Mouse (Mus musculus) heart, postnatal 25 days (tissue): ENCODE data around the gene Kcnn1. TPM values are rescaled to one million over a fixed set of nuclear protein-coding genes. Genes with fewer than 3 reads are reported as not detected.

Source experiments
- DNase-seq: peaks from one replicate; pipeline ENCODE4 v3.0.0; 2022; ENCODE audit warnings: low spot score
- intact Hi-C: fragments of 180-260 bp; cut with DNase I; formaldehyde crosslinking; loops from one replicate; pipeline ENCODE4 v1.15.1; 2025
- total RNA-seq, 2 experiments: library from RNA; stranded (reverse); gene quantifications; 2 replicates each; pipeline ENCODE4 v1.2.3; 2021

Kcnn1 gene
- total RNA-seq, 2 experiments from 2014 or later: 8.1 to 8.6 TPM

DNA sequence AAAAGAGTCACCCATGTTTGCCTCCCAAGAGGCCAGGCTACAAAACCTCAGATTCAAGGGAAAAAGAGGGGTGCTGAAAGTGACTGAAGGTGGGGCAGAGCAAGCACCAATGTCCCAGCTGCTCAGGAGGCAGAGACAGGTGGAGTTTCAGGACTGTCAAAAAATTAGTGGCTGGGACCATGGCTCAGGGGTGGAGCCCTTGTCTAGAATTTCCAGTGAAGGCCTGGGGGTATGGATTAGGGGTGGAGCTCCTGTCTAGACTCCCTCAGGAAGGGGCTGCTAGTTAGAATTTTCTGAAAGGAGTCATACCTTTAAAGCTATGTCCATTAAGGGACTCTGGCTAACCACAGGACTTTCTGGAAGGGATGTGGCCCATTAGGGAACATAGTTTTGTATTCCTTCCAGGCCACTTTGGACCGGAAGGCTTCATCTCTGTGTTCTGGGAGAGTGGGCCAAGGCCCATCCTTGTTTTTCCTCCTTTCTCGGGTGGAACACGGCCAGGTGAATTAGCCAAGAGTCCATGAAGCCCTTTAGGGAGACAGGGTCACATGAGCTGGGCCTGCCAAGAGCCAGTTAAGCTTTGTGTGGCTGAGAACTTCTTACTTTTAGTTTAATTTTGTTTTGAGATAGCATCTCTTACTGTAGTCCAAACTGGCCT, 13.6 kb downstream of the Kcnn1 start:
- DNase-seq: peak; percentile 49
- intact Hi-C loops: no loop called here

DNA sequence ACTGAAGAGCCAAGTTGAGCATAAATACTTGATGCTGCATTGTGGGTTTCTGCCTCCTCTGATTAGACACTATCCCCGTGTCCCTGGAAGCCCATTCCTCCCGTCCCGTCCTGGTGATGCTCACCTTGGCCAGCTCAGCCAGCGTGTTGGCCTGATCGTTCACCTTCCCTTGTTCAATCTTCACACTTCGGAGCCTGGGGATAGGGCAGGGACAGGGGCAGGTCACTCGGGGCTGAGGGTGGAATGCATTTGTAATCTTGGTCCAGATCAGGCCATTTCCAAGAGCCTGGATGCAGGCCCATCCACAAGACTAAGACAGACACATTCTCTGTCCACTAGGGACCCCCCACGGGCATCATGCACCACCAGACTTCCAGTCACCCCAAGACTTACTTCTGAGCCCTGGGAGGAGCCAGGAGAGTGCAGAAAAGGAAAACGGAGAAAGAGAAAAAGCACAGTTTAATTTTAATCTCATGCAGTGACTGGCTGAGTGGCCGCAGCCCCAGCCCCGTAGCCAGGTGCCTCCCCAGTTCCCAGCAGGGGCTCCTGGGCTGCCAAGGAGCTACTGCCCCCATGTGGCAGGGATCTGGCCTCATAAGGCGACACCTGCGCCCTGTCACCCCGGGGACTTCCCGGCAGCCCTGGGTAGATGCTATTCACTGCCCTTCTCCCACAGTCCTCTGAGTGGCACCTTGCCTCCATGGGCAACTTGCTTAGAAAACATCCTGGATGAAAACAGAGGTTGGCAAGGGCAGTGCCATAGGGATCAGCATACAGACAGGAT, 16.5 kb downstream of the Kcnn1 start:
- intact Hi-C loops: no loop called here
- no peak for DNase-seq

DNA sequence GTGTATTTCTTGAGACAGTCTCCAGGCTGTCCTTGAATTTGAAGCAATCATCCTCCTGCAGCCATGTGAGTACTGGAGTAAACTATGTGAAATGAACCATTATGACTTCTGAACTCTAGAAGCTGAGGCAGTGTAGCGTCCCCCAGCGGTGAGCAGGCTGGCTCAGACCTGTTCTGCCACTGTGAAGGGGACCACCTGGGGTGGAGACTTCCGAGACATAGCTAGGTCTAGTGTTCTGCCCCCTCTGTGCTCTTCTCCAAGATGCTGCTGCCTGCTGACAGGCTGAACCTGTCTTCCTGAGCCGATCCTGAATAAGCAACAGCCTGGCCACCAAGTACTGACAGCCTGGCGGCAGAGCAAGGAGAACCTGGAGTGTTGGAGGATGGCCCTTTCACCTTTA, 17.9 kb downstream of the Kcnn1 start:
- no peak for DNase-seq
- intact Hi-C loops: loop anchor here (2.0 kb wide), 1 partner anchor 50 kb away; no protein-coding TSS in a partner anchor

DNA sequence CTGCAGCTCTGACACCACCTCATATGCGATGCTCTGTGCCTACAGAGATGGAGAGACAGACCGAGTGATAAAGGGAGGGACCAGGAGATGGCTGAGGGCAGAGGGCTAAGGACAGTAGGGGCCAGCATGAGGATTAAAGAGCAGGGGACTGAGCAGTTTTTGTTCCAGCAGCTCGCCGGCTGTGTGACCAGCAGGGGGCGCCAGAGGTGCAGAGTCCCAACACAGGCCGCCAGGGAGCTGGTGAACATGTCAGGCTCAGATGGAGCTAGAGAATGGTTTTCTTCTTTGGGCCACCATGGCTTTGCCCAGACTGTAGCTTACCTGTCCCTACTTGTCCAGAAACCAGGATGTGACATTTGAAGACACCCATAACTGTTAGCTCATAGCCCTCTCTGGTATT, 18.5 kb downstream of the Kcnn1 start:
- intact Hi-C loops: loop anchor here (1.0 to 5.0 kb wide), 3 partner anchors 25 to 77 kb away; no protein-coding TSS in a partner anchor
- peak; percentile 66 for DNase-seq

DNA sequence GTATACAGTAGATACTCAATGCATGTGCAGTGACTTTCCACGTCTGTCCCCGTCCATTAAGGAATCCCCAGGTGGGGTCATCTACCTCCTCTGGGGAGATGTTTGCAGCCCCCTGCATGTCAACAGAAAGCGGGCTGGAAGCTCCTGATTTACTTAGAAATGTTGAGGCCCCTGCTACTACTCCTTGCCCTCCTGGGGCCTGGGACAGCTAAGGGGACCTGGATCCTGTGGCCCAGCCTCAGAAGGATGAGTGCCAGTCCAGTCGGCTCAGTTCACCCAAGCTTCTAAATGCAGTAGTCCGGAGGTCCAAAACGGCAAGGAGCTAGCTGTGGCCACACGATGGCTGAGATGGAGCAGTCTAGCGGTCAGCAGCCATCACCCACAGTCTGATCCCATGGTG, 19.1 kb downstream of the Kcnn1 start:
- intact Hi-C loops: loop anchor here (1.0 to 5.0 kb wide), 4 partner anchors 25 to 124 kb away; no protein-coding TSS in a partner anchor
- DNase-seq: no peak

DNA sequence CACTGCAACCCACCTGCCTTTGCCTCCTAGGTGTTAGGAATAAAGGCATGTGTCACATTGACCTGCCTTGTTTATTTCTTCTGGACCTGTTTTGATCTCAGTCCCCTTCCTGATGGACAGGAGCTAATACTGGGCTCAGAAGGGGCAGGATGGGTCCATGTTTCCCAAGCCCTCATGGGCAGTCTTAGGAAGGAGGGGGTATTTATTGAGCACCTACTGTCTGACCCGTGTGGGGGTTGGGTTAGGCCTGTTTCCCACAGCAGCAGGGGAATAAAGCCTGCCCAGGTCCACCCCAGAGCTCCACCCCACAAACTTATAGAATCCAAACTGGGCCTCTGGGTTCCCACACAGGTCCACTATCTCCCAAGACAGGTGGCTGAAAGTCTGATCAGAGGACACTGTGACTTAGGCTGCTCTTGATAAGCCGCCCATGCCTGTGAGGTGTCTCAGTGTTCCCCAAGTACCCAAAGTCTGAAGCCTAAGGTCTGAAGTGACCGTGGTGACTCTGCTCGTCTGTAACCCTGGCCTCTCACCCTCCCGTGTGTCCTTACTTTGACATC, 19.8 kb downstream of the Kcnn1 start:
- no peak for DNase-seq
- intact Hi-C loops: loop anchor here (1.0 to 5.0 kb wide), 2 partner anchors 76 to 123 kb away; no protein-coding TSS in a partner anchor

DNA sequence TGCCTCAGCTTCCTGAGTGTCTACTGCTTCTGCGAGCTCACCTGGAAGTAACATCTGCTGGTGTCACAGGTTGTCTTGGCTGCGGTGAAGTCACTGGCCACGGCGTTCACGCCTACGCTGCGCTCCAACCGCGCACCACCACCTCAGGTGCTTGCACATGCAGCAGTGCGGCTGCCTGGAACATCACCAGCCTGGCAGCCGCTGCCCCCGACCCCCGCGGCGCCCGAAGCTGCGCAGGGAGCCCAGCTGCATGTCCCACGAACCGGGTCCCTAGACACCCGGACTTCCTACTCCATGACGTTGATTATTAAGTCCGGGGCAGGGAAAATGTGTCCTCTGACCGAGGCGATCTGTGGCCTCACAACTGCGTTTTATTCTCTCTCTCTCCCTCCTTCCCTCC, 20.6 kb downstream of the Kcnn1 start:
- intact Hi-C loops: loop anchor here (5.0 kb wide), 1 partner anchor 75 kb away; no protein-coding TSS in a partner anchor
- DNase-seq: no peak

DNA sequence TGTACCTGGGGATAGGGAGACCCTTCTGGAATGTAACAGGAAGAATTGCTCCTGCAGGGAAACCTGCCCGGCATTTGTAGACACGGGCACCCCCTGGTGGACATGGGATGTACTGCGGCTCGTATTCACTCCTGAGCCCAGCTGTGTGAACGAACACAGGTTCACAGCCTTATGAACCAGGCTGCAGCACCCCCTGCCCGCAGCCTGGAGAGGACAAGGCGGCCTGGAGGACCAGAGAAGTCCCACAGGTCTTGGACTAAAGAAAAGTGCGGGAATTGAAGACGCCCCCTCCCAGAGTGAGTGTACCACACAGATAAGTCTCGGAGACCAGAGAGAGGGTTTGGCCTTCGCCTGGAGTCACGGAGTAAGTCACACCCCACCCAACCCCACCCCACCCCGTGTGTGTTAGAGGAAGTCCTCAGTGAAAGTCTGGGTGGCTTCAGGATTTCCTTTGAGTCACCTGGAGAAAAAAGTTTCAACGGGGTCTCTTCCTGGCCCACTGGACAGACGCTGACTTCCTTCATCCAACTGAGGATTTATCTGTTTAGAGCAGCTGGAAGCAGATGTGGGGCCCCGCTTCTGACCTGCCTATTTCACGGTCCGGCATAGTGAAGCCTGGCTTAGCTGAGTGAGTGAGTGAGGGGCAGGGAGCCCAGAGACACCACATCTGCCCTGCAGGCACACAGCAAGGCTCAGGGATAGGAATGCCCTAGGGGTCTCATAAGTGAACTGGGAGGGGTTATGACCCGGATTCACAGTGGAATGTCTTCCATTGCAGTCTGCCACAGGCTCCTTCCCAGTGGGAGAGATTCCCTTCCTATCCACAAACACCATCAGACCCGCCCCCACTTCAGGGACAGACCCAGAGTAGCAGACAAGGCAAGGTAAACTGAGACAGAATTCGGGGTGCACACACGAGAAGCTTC, 21.6 kb downstream of the Kcnn1 start:
- peak; percentile 69 for DNase-seq
- intact Hi-C loops: loop anchor here (1.0 to 5.0 kb wide), 2 partner anchors 20 to 74 kb away; no protein-coding TSS in a partner anchor

DNA sequence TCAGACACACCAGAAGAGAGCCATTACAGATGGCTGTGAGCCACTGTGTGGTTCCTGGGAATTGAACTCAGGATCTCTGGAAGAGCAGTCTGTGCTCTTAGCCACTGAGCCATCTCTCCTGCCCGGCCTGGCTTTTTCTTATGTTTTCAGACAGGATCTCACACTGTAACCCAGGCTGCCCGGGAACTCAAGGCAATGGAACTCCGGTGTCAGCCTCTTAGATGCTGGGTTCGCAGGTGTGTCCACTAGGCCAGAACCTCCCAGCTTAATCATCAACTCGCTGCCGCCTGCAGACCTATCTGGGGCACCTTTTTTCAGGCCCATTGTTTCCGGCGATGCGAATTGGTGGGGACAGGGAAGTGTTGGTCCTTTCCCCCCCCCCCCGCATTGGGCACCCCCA, 22.5 kb downstream of the Kcnn1 start:
- intact Hi-C loops: loop anchor here (5.0 kb wide), 1 partner anchor 73 kb away; no protein-coding TSS in a partner anchor
- no peak for DNase-seq

DNA sequence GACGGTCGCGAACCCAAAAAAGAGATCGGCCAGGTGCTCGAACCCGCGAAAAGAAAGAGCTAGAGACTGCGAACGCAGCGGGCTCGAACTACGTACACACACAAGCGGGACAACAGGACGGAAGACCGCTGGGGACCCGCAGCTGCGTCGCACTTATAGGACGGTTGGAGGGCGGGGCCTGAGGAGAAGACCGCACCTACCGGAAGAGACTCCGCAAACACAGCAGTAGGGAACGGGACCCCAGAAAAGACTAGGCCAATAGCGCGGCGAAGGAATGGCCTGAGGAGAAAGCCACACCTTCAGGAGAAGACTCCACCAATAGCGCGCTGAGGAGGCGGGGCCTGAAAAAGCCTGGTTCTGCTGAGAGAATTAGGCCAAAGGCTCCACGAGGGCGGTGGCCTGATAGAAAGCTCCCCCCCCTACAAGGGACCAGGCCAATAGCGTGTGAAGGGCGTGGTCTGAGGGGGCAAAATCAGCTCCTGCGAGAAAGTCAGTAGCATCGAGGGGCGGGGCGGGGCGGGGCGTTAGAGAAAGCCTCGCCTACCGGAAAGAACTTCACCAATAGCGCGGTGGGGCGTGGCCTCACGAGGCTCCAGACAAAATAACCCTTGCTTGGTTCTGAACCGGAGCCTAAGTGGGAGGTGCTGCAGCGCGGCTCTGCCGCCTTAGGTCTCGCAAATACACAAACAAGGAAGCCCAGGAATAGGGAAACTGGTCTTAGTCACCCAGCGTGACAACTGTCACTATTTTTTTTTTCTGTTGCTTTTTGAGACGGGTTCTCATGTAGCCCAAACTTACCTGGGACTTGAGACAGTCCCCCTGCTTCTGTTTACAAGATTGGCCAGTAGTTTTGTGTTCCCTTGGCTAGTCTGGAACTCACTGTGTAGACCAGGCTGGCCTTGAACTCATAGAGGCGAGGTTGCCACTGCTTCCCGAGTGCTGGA, 23.4 kb downstream of the Kcnn1 start, which contains the start of gene Arrdc2:
Gene Arrdc2 (minus strand): TSS at position 313 of the 944 bp plus-strand sequence.
- DNase-seq: peak; percentile 99
- intact Hi-C loops: loop anchor here (5.0 kb wide), 1 partner anchor 72 kb away; no protein-coding TSS in a partner anchor

DNA sequence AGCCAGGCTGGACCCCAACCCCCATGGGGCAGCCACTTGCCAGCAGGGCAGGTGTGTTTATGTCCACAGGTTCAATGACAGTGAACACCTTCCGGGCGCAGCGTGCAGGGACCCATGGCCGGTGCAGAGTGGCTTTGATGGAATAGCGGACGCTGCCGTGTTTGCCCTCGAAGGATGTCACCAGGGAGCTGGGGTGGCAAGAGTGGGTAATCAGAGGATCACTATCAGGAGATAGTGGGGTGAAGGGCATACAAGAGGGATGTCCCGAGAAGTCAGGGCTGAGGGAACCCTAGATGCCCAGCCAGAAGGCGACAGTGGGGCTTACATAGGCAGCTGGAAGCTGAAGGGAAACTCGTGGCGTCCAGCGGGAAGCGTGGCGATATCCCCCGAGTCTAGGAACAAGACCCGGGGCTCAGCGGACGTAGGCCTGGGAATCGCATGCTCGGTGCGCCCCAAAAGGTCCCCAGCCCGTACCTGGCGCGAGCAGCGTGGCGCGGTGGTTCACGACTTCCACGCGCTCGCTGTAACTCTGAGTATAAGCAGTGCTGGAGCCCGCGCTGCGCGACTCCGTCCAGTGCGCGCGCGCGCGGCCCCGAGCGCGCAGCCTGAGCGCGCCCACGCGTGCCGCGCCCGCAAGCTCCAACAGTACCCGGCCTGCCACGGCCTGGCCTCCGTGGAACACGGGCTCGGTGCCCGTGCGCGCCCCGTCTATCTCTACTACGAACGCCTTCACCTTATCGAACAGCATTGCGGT, 24.2 kb downstream of the Kcnn1 start:
- no peak for DNase-seq
- intact Hi-C loops: no loop called here

DNA sequence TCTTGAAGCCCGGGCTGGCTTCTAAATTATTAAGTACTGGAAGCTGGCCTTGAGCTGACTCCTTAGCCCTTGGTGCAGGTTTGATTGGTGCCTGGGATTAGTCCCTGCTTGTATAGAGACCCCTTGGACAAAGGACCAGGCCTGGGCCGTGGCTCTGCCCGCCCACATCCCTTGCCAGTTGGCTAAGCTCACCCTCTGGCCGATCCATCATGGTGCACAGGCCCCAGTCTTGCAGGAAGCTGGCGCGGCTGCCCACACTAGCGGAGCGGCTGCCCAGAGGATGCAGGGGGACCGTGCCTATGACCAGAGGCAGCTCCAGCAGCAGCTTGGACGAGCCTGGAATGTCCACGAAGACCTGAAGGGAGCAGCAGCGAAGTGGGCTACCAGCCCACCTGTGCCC, 26.4 kb downstream of the Kcnn1 start:
- DNase-seq: no peak
- intact Hi-C loops: no loop called here

DNA sequence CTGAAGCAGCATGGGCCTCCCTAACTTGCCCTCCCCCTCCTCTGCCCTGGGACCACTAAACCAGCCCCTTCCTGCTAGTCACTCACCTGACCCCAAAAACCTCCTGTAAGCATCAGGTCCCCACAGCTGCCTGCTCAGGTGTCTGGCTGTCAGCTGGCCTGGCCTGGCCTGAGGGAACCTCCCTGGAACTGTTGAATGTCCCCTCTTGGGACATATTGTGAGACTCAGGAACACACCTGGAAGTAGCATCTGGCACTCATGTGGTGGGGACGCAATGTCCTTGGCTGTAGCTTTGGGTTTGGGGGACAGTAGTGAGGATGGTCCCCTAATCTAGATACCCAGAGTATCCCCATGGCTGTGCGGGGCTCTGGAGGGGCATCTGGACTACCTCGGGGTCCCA, 29.0 kb downstream of the Kcnn1 start:
- DNase-seq: no peak
- intact Hi-C loops: no loop called here

DNA sequence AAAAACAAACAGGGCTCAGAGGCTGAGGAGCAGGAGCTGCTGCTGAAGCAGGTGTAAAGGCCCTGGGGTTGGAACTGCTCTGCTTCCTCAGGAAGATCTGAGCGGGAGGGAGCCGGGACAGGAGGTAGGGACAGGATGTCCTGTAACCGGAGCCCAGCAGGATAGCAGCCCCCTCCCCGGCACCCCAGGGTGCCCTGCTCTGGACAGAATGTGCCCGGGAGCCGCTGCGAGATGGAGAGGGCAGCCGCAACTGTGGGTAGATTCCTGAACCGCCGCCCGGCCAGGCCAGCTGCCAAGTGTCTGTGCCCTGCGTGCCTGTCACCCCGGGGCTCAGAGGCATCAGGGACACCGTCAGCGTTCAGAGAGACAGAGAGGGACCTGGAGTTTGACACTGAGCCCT, 29.5 kb downstream of the Kcnn1 start:
- peak; percentile 68 for DNase-seq
- intact Hi-C loops: no loop called here

DNA sequence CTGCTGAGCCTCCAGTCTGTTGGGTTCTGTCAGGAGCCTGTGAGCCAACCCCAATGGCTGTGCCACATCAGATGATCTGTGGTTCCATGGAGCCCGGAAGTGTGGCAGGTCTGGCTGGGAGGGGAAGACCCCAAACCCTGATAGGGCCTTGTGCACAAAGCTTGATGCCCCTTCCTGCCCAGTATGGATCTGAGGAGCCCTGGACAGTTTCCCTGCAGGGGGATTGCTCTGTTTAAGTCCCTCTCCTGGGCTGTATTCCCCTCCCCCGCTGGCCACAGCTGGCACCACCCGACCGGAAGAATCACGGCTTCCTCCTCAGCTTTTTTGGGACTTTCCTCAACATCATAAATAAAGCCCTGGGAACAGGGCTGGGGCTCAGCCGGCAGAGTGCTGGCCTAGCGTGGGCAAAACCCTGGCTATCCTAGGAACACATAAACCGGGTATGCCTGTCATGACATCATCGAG, 30.0 kb downstream of the Kcnn1 start:
- no peak for DNase-seq
- intact Hi-C loops: no loop called here

DNA sequence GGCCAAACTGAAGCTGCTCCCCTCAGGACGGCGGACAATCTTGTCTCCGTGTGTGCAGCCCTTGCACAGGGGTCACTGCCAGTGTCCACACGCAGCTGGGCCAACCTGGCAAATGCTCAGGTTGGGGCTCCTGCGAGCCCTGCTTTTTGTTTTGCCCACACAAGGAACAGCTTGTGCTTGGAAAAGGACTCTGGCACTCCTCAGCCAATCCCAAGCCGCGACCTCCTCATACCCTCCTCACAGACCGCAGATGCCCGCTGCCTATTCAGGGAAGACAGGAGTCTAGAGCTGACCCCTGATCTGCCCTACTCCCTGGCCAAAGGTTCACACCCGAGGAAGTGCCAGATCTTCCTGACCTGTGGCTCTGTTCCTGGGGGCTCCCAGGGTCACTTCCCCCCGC, 30.7 kb downstream of the Kcnn1 start:
- intact Hi-C loops: no loop called here
- DNase-seq: no peak

DNA sequence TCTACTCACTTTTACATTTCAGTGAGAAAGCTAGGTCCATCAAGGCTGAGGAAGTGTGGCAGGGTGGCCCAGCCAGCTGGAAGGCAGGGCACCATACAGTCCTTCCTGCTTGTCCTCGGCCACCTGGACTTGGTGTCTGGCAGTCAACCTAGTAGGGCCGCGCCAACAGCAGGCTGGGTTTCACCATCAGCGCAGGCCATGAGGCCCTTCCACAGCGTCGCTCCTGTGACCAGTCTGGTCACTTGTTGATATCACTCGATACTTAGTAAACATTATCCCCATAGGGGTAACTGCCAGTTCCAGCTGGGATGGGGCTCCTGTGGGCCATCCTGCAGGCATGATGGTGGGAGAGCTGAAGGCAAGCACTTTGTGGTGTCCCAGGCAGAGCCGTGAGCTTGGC, 31.5 kb downstream of the Kcnn1 start:
- intact Hi-C loops: no loop called here
- DNase-seq: no peak

DNA sequence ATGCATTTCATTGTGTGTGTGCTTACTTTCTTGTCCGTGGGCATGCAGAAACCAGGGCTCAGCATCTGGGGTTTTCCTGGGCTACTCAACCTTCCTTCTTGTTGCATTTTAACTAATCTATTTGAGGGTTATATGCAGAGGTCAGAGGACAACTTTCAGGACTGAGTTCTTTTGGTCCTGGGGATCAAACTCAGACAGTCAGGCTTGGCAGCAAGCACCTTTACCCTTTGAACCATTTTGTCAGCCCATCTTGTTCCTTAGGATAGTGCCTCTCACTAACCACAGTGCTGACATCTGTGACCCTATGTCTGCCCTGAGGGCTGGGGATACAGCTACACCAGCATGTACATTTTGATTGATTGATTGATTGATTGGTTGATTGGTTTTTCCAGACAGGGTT, 35.3 kb downstream of the Kcnn1 start:
- intact Hi-C loops: no loop called here
- no peak for DNase-seq
